Mouse (Mus musculus) mouse embryonic stem cell (cell line): Measurements from ENCODE around the gene Slk.
"Not testable (repeated sequence)": the region's sequence is repeated elsewhere in the genome, so short reads cannot be mapped to it uniquely, and the experiment has no call there.

Source experiments
- in situ Hi-C, 2 experiments: fragments of 300-500 bp; cut with MboI; formaldehyde crosslinking; loops; 1 replicate in 1 of 2; 3 replicates in 1 of 2; pipeline ENCODE4 v1.14.3; 2019 to 2020; ENCODE audit warnings: low sequenced_read_pairs in 2 of 2, low pct_unique_long_range_greater_than_20kb in 1 of 2, mixed read lengths in 1 of 2; ENCODE audit not compliant: unreplicated experiment in 1 of 2

The Slk gene

GRCm38 (mm10) chr19:47563715-47564114, 15.8 kb upstream of the Slk start:
- in situ Hi-C loops, result no loop called here

- in situ Hi-C loops, result no loop called here
Observed at GRCm38 (mm10) chr19:47565031-47565654, 14.3 kb upstream of the Slk start.

- in situ Hi-C loops, result no loop called here
Observed at GRCm38 (mm10) chr19:47565994-47566393, 13.5 kb upstream of the Slk start.

GRCm38 (mm10) chr19:47570042-47570441, 9.4 kb upstream of the Slk start:
- in situ Hi-C loops, result no loop called here

GRCm38 (mm10) chr19:47571981-47572380, 7.5 kb upstream of the Slk start:
- in situ Hi-C loops, result not testable (repeated sequence)

- in situ Hi-C loops, result no loop called here
Observed at GRCm38 (mm10) chr19:47573718-47574117, 5.8 kb upstream of the Slk start.

GRCm38 (mm10) chr19:47578581-47579224, 775 bp upstream of the Slk start:
- in situ Hi-C loops, result no loop called here

GRCm38 (mm10) chr19:47579788-47580631, 532 bp downstream of the Slk start:
- in situ Hi-C loops, result no loop called here

GRCm38 (mm10) chr19:47585772-47586171, 6.3 kb downstream of the Slk start:
- in situ Hi-C loops, result no loop called here

- in situ Hi-C loops, result no loop called here
Observed at GRCm38 (mm10) chr19:47587009-47587408, 7.5 kb downstream of the Slk start.

- in situ Hi-C loops, result no loop called here
Observed at GRCm38 (mm10) chr19:47608513-47608912, 29.0 kb downstream of the Slk start.

- in situ Hi-C loops, result no loop called here
Observed at GRCm38 (mm10) chr19:47613442-47613841, 34.0 kb downstream of the Slk start.

- in situ Hi-C loops, result no loop called here
Observed at GRCm38 (mm10) chr19:47621478-47621877, 42.0 kb downstream of the Slk start.

GRCm38 (mm10) chr19:47624940-47625711, 45.6 kb downstream of the Slk start:
- in situ Hi-C loops, result no loop called here

- in situ Hi-C loops, result no loop called here
Observed at GRCm38 (mm10) chr19:47627450-47627849, 48.0 kb downstream of the Slk start.

- in situ Hi-C loops, result no loop called here
Observed at GRCm38 (mm10) chr19:47629068-47629467, 49.6 kb downstream of the Slk start.

GRCm38 (mm10) chr19:47630381-47630780, 50.9 kb downstream of the Slk start:
- in situ Hi-C loops, result no loop called here

GRCm38 (mm10) chr19:47631799-47632198, 52.3 kb downstream of the Slk start:
- in situ Hi-C loops, result no loop called here

GRCm38 (mm10) chr19:47635380-47635779, 55.9 kb downstream of the Slk start:
- in situ Hi-C loops, result no loop called here
